Mouse (Mus musculus) cortical plate, adult 2 months (tissue): Measurements from ENCODE around the gene St6galnac5.

Source experiments
- CTCF ChIP-seq: fragments of 200-500 bp; IDR thresholded peaks from 2 replicates; pipeline ENCODE4 v1.5.1; 2011; ENCODE audit warnings: mild to moderate bottlenecking, control low read depth, low read length; ENCODE audit not compliant: insufficient read depth; ENCODE audit errors: extremely low read depth
- POLR2A ChIP-seq: fragments of 200-500 bp; IDR thresholded peaks from 2 replicates; pipeline ENCODE4 v1.6.1; 2011; ENCODE audit warnings: mild to moderate bottlenecking, low read length, control low read depth; ENCODE audit not compliant: insufficient read depth; ENCODE audit errors: extremely low read depth

- TF ChIP-seq POLR2A (no peak), CTCF (no peak)
Observed at GRCm38 (mm10) chr3:152861978-152862377, 120.1 kb downstream of the St6galnac5 start.
